Mouse (Mus musculus): ENCODE measurements around the gene Olfm1. TPM values are rescaled to one million over a fixed set of nuclear protein-coding genes. Genes with fewer than 3 reads are reported as not detected.

Gene Olfm1
- polyA plus RNA-seq, 1 experiment from 2014 or later, result 14.8 TPM

DNA sequence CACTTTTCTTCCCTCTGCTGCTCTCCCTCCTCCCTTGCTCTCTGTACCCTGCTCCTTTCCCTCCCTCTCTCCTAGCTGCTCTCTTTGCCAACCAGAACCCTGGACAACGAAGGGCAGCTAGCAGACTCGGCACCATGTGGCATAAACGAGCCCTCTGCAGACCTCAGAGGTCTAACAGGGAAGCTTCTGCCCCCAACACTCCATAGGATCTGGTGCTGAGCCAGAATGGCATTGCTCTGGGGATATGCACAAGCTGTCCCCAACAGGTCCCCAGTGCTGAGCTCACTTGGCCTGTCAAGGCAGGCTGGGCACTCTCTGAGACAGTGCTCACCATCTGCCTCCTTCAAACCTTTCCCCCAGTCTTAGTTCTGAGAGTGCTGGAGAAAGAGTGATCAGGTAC, 68.6 kb downstream of the Olfm1 start:
- H3K4me1 ChIP-seq (ENCODE audit: control insufficient read depth, insufficient read depth, low read length), result no peaks in the 10 kb centered on the region
- no peak overlapping the region for H3K4me2 ChIP-seq (ENCODE audit: low read depth, low read length)
- no peaks in the 10 kb centered on the region for H3K27me3 ChIP-seq (ENCODE audit: control insufficient read depth, insufficient read depth, low read length)
- no peak for ATAC-seq (ENCODE audit: insufficient read depth, low FRiP score)
- no peaks in the 10 kb centered on the region for H3K36me3 ChIP-seq (ENCODE audit: control insufficient read depth, insufficient read depth, low read length)
- no peak overlapping the region for H3K27ac ChIP-seq (ENCODE audit: low read length)
- WGBS, result 67% methylated on average over 3 of the region's 3 CpGs
- H3K9ac ChIP-seq (ENCODE audit: low read length), result no peak overlapping the region
- no peaks in the 10 kb centered on the region for H3K9me3 ChIP-seq (replicated peaks; ENCODE audit: control insufficient read depth, low read length)
- H3K4me3 ChIP-seq (replicated peaks; ENCODE audit: low read length), result no peak overlapping the region

DNA sequence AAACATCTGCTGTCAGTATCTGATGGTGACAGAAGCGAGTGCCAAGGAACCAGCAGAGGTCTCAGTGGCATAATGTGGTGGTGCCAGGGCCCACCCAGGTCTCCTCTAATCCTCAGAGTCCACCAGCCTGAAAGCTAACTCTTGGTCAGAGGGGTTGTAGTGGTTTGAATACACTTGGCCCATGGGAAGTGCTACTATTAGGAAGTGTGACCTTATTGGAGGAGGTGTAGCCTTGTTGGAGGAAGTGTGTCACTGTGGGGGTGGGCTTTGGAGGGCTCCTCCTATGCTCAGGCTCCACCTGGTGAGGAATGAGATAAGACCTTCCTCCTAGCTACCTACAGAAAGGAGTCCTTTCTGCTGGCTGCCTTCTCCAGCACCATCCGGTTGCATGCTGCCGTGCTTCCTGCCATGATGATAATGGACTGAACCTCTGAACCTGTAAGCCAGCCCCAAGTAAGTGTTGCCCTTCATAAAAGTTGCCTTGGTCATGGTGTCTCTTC, 75.0 kb downstream of the Olfm1 start:
- Histone ChIP-seq H3K4me2 (ENCODE audit: low read depth, low read length) (no peak overlapping the region), H3K36me3 (ENCODE audit: control insufficient read depth, insufficient read depth, low read length) (no peaks in the 10 kb centered on the region), H3K27ac (ENCODE audit: low read length) (no peak overlapping the region), H3K27me3 (ENCODE audit: control insufficient read depth, insufficient read depth, low read length) (no peaks in the 10 kb centered on the region), H3K9me3 (replicated peaks; ENCODE audit: control insufficient read depth, low read length) (no peaks in the 10 kb centered on the region), H3K4me3 (replicated peaks; ENCODE audit: low read length) (no peak overlapping the region), H3K9ac (ENCODE audit: low read length) (no peak overlapping the region), H3K4me1 (ENCODE audit: control insufficient read depth, insufficient read depth, low read length) (no peaks in the 10 kb centered on the region)
- WGBS, result 85% methylated on average over 3 of the region's 3 CpGs
- ATAC-seq (ENCODE audit: insufficient read depth, low FRiP score), result no peak

DNA sequence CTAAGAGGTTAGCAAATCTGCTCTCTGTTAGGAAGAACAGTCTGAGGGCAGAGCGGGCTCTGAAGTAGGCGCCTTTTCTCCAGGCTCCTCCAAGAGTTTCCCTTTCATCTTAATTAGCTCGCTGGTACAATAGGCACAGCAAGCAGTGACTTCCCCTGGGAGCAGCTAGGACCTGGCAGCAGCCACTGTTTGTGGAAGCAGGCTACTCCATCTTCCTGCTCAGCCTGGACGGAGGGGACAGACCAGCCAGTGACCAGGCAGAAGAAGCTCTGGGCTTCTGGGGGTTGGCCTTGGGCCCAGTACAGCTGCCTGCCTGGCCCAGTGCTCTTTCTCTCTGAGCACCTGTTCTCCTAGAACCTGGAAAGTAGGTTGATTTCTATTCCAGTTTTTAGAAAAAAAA, 77.8 kb downstream of the Olfm1 start:
- H3K9me3 ChIP-seq (replicated peaks; ENCODE audit: control insufficient read depth, low read length), result no peaks in the 10 kb centered on the region
- 22% methylated on average over 4 of the region's 4 CpGs for WGBS

DNA sequence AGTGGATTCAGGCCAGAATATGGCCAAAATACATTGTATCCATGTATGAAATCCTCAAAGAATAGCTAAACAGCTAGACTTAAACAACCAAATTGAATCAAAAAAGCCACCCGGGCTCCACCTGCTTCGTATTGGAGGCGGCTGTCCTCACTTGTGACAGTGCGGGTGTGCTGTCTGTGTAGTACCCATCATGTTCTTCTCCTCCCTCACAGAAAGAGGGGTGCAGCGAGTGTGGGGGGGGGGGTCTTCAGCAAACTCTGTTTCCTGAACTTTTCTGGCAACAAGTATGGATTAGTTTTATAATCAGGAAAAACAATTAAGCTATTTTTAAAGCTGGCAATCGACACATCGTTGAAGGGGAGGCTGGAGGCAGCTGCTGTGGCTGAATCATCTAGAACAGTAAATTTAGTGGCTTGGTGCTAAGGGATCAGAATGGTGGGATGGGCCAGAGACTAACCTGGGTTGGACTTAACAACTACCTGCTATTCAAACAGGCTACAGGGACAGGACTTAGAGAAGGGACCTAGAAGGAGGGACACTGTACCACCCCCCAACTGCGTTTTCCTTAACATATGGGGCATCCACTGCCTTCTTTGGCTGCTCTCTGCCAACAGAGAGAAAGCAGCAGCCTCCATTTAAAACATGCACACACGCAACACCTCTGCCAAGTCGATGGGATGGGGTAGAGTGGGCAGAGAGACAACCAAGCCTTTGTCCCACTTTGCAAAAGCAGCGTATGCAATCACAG, 79.6 kb downstream of the Olfm1 start:
- Histone ChIP-seq H3K27me3 (ENCODE audit: control insufficient read depth, insufficient read depth, low read length) (no peaks in the 10 kb centered on the region), H3K9me3 (replicated peaks; ENCODE audit: control insufficient read depth, low read length) (no peaks in the 10 kb centered on the region), H3K4me1 (ENCODE audit: control insufficient read depth, insufficient read depth, low read length) (peaks cover 2% of the 10 kb centered on the region; the same call in 1 of the 2 replicates), H3K4me3 (replicated peaks; ENCODE audit: low read length) (no peak overlapping the region), H3K27ac (ENCODE audit: low read length) (no peak overlapping the region), H3K9ac (ENCODE audit: low read length) (no peak overlapping the region), H3K4me2 (ENCODE audit: low read depth, low read length) (no peak overlapping the region), H3K36me3 (ENCODE audit: control insufficient read depth, insufficient read depth, low read length) (no peaks in the 10 kb centered on the region)
- no peak for ATAC-seq (ENCODE audit: insufficient read depth, low FRiP score)
- 73% methylated on average over 11 of the region's 11 CpGs for WGBS

More for the DNA sequence above, 77.8 kb downstream of the Olfm1 start:
- no peak overlapping the region for H3K9ac ChIP-seq (ENCODE audit: low read length)
- H3K27ac ChIP-seq (ENCODE audit: low read length), result no peak overlapping the region
- no peaks in the 10 kb centered on the region for H3K27me3 ChIP-seq (ENCODE audit: control insufficient read depth, insufficient read depth, low read length)
- no peak for ATAC-seq (ENCODE audit: insufficient read depth, low FRiP score)
- no peak overlapping the region for H3K4me3 ChIP-seq (replicated peaks; ENCODE audit: low read length)
- no peak overlapping the region for H3K4me2 ChIP-seq (ENCODE audit: low read depth, low read length)
- H3K4me1 ChIP-seq (ENCODE audit: control insufficient read depth, insufficient read depth, low read length), result no peaks in the 10 kb centered on the region
- no peaks in the 10 kb centered on the region for H3K36me3 ChIP-seq (ENCODE audit: control insufficient read depth, insufficient read depth, low read length)

DNA sequence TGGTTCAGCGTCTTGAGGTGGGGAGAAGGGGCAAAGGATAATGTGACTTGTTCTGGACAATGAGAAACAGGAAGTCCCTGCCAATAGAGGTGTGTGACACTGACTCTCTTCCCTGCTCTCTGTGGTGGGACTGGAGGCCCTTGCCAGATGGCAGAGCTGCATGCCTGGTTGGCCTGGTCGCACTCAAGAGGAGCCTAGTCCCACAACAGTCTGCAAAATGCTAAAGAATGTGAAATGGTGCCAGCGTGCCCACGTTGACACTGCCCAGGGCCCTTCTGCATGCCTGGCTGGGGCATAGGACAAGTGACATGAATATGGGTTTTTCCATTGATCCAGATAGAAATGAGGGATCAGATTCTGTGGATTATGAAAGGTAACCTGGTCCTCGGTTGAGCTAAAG, 81.2 kb downstream of the Olfm1 start:
- ATAC-seq (ENCODE audit: insufficient read depth, low FRiP score), result no peak
- Histone ChIP-seq H3K4me1 (ENCODE audit: control insufficient read depth, insufficient read depth, low read length) (peaks cover 3% of the 10 kb centered on the region; the same call in 1 of the 2 replicates), H3K4me2 (ENCODE audit: low read depth, low read length) (no peak overlapping the region), H3K27ac (ENCODE audit: low read length) (no peak overlapping the region), H3K36me3 (ENCODE audit: control insufficient read depth, insufficient read depth, low read length) (no peaks in the 10 kb centered on the region), H3K9me3 (replicated peaks; ENCODE audit: control insufficient read depth, low read length) (no peaks in the 10 kb centered on the region), H3K4me3 (replicated peaks; ENCODE audit: low read length) (no peak overlapping the region), H3K9ac (ENCODE audit: low read length) (no peak overlapping the region), H3K27me3 (ENCODE audit: control insufficient read depth, insufficient read depth, low read length) (no peaks in the 10 kb centered on the region)
- WGBS, result 86% methylated on average over 5 of the region's 5 CpGs

DNA sequence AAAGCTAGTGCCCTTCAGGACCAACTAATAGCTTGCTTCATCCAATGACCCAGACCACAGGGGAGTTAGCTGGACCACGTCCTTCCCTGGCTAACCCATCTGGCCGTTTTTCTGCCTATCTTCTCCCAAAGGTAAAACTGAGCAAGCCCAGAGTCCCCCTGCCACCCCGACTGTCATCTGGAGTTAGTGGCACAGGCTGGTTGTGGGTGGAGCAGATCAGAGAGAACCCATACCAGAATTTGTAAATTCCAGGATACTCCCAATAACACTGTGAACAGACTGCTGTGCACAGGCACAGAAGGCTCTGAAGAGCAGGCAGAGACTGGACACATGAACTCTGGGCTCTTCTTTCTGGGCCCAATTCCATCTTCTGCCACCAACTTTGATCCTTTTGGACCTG, 82.6 kb downstream of the Olfm1 start:
- ATAC-seq (ENCODE audit: insufficient read depth, low FRiP score), result no peak
- no peaks in the 10 kb centered on the region for H3K9me3 ChIP-seq (replicated peaks; ENCODE audit: control insufficient read depth, low read length)
- WGBS, result 81% methylated on average over 3 of the region's 3 CpGs
- H3K36me3 ChIP-seq (ENCODE audit: control insufficient read depth, insufficient read depth, low read length), result no peaks in the 10 kb centered on the region
- no peak overlapping the region for H3K4me3 ChIP-seq (replicated peaks; ENCODE audit: low read length)
- H3K4me2 ChIP-seq (ENCODE audit: low read depth, low read length), result no peak overlapping the region
- H3K27ac ChIP-seq (ENCODE audit: low read length), result no peak overlapping the region
- H3K27me3 ChIP-seq (ENCODE audit: control insufficient read depth, insufficient read depth, low read length), result no peaks in the 10 kb centered on the region
- H3K4me1 ChIP-seq (ENCODE audit: control insufficient read depth, insufficient read depth, low read length), result peaks cover 3% of the 10 kb centered on the region; the same call in 1 of the 2 replicates
- H3K9ac ChIP-seq (ENCODE audit: low read length), result no peak overlapping the region

DNA sequence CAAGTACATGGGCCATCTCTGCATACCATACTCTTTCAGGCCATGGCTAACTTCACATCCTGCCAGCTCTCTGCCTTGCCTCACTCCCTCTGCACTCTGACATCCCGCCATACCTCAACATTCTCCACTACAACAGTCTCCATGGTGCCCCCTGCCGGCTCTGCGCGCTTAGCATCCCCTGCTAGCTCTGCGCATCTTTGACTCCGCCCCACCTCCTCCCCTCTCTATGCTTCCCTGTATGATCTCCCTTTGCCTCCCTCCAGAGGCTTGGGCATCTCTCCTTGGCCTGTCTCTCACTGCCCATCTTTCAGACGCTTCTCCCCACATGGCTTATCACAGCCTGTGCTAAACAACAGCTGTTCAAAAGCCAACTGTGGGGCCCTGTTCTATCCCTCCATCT, 85.4 kb downstream of the Olfm1 start:
- H3K4me3 ChIP-seq (replicated peaks; ENCODE audit: low read length), result no peak overlapping the region
- H3K36me3 ChIP-seq (ENCODE audit: control insufficient read depth, insufficient read depth, low read length), result no peaks in the 10 kb centered on the region
- H3K27me3 ChIP-seq (ENCODE audit: control insufficient read depth, insufficient read depth, low read length), result no peaks in the 10 kb centered on the region
- ATAC-seq (ENCODE audit: insufficient read depth, low FRiP score), result no peak
- no peaks in the 10 kb centered on the region for H3K9me3 ChIP-seq (replicated peaks; ENCODE audit: control insufficient read depth, low read length)
- H3K4me2 ChIP-seq (ENCODE audit: low read depth, low read length), result no peak overlapping the region
- WGBS, result 21% methylated on average over 7 of the region's 7 CpGs
- no peak overlapping the region for H3K27ac ChIP-seq (ENCODE audit: low read length)
- no peak overlapping the region for H3K9ac ChIP-seq (ENCODE audit: low read length)
- H3K4me1 ChIP-seq (ENCODE audit: control insufficient read depth, insufficient read depth, low read length), result peaks cover 3% of the 10 kb centered on the region; the same call in 1 of the 2 replicates

DNA sequence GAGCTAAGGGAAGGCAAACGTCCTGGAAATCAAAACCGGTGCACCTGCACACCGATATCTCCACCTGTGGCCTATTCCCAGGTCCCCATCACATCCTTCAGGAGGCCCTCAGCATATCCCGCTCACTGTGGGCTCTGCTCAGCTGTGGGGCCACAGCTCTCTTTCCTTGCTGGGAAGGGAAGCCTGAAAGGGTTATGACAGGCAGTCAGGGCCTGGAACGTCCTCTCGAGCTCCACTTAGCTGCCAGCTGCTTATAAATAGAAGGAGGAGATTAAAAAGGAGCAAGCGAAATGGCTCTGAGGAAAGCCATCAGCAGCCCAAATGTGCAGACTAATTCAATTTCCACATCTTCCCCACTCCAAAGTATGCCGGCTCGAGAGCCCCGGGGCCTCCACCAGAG, 86.1 kb downstream of the Olfm1 start:
- peaks cover 3% of the 10 kb centered on the region; the same call in 1 of the 2 replicates for H3K4me1 ChIP-seq (ENCODE audit: control insufficient read depth, insufficient read depth, low read length)
- H3K4me2 ChIP-seq (ENCODE audit: low read depth, low read length), result no peak overlapping the region
- H3K27me3 ChIP-seq (ENCODE audit: control insufficient read depth, insufficient read depth, low read length), result no peaks in the 10 kb centered on the region
- 67% methylated on average over 10 of the region's 10 CpGs for WGBS
- H3K9ac ChIP-seq (ENCODE audit: low read length), result no peak overlapping the region
- H3K27ac ChIP-seq (ENCODE audit: low read length), result no peak overlapping the region
- no peak for ATAC-seq (ENCODE audit: insufficient read depth, low FRiP score)
- no peak overlapping the region for H3K4me3 ChIP-seq (replicated peaks; ENCODE audit: low read length)
- no peaks in the 10 kb centered on the region for H3K36me3 ChIP-seq (ENCODE audit: control insufficient read depth, insufficient read depth, low read length)
- H3K9me3 ChIP-seq (replicated peaks; ENCODE audit: control insufficient read depth, low read length), result no peaks in the 10 kb centered on the region
